Comparison of ENCODE assay signal across 20 mouse cellular contexts in the genomic region with DNA sequence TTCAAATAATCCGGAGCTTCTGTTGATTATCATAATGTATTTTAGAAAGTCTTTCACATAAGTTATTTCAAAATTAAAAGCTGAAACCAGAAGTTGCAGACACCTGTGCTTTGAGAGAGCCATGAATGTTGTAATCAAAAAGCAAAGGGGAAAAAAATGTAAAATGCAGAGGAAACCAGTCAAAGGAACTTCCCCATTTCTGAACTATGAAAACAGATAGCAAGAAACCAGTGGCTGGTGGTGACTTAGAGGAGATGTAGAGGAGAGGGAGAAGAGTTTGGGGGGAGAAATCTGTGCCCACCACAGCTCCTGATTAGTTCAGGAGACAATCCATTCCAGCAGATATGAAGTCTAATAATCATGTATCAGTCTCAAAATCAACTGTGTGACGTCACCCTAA.
DNase-seq lines count a peak whose midpoint lies in the region; ATAC-seq lines count a peak whose summit lies in the region.
"Had no signal": no experiment of that assay in that cellular context is flagged by ENCODE, and none has a peak within 500 bp of the region (broad histone marks: within the 10 kb centered on the region; RNA-seq: fewer than 3 reads in every experiment).

No protein-coding gene starts in this region.

- peak; percentile 93 for ATAC-seq in common myeloid progenitor, adult 5-6 weeks (replicated peaks; ENCODE audit: low read depth, poor library complexity, severe bottlenecking)
- peak; percentile 87 to 88 for ATAC-seq in hematopoietic stem cell, adult 5-6 weeks (replicated peaks in 1 of 2; ENCODE audit: insufficient read depth in 1 of 2, low FRiP score in 2 of 2, low TSS enrichment in 1 of 2, low read depth in 1 of 2, poor library complexity in 2 of 2, severe bottlenecking in 2 of 2)
- ATAC-seq in megakaryocyte progenitor cell, adult 5-6 weeks (replicated peaks; ENCODE audit: poor library complexity) = peak; percentile 93
- ATAC-seq in frontal cortex, adult (ENCODE audit: low TSS enrichment) = no peak
- ATAC-seq: activated CD4-positive, CD25-positive, alpha-beta regulatory T cell, adult 4 months; forebrain, embryonic 14.5 days; forebrain, embryonic 16.5 days; Patski had no signal

- peak; percentile 67 for DNase-seq in A20 (ENCODE audit: low read depth, low spot score)
- DNase-seq in thymus, postnatal 14 days = no peak
- no peak for DNase-seq in thymus, adult 18-20 months
- DNase-seq: adrenal gland, adult 8-10 months; adrenal gland, postnatal 14 days; adrenal gland, postnatal 36 days; cerebellum, adult 11-12 months; cerebellum, adult 2 months; cerebellum, adult 9-10 months; cerebellum, postnatal 10 days; cerebellum, postnatal 25 days; embryo, embryonic 11 days had no signal
